8 mouse cellular contexts compared by ENCODE assay signal in genomic region chr4:47473586-47473967, GRCm38 (mm10). TPM values are rescaled to one million over a fixed set of nuclear protein-coding genes. Genes with fewer than 3 reads are reported as not detected.
DNase-seq lines count a peak whose midpoint lies in the region; ATAC-seq and TF ChIP-seq lines count a peak whose summit lies in the region.

No protein-coding gene starts in this region.

- no peak for TF ChIP-seq CTCF in ES-Bruce4 (IDR thresholded peaks at IDR 0.05; ENCODE audit: low read depth, low read length)

- TF ChIP-seq EP300 in ES-Bruce4 (IDR thresholded peaks at IDR 0.05; ENCODE audit: insufficient read depth, low read depth, low read length): no peak

- ATAC-seq in erythroblast, adult 5-6 weeks (replicated peaks; ENCODE audit: low FRiP score, poor library complexity, severe bottlenecking): no peak
- peak; percentile 10; the same call in 1 of the 2 replicates for ATAC-seq in forebrain, embryonic 12.5 days (ENCODE audit: low FRiP score)
- ATAC-seq in limb, embryonic 14.5 days (ENCODE audit: low FRiP score, low read depth): no peak
- peak; percentile 15 for ATAC-seq in neural tube, embryonic 13.5 days (ENCODE audit: low read depth)

- H3K27ac ChIP-seq in ES-Bruce4 (ENCODE audit: insufficient read depth, low read length): no peak overlapping the region
- peak overlapping the region; percentile 98 for H3K27ac ChIP-seq in forebrain, embryonic 12.5 days
- H3K27ac ChIP-seq in limb, embryonic 14.5 days (replicated peaks; ENCODE audit: low read depth, low read length): peak overlapping the region; percentile 94
- peak overlapping the region; percentile 99 for H3K27ac ChIP-seq in neural tube, embryonic 13.5 days (replicated peaks)

- H3K4me1 ChIP-seq in erythroblast, embryonic 14.5 days (ENCODE audit: control insufficient read depth): peaks cover 31% of the 10 kb centered on the region
- no peaks in the 10 kb centered on the region for H3K4me1 ChIP-seq in ES-Bruce4 (ENCODE audit: control insufficient read depth, insufficient read depth, low read length)
- H3K4me1 ChIP-seq in forebrain, embryonic 12.5 days: peaks cover 25% of the 10 kb centered on the region
- peaks cover 16% of the 10 kb centered on the region for H3K4me1 ChIP-seq in limb, embryonic 14.5 days (ENCODE audit: control insufficient read depth, insufficient read depth, low read length)
- H3K4me1 ChIP-seq in neural tube, embryonic 13.5 days (replicated peaks): peaks cover 39% of the 10 kb centered on the region

- H3K9ac ChIP-seq in ES-Bruce4 (ENCODE audit: low read depth, poor library complexity, severe bottlenecking): peak overlapping the region; percentile 68
- peak overlapping the region; percentile 90 for H3K9ac ChIP-seq in forebrain, embryonic 12.5 days
- H3K9ac ChIP-seq in limb, embryonic 14.5 days (ENCODE audit: low read depth, low read length, severe bottlenecking): peak overlapping the region; percentile 87
- peak overlapping the region; percentile 95 for H3K9ac ChIP-seq in neural tube, embryonic 13.5 days

- peak overlapping the region; percentile 79 for H3K4me3 ChIP-seq in erythroblast, embryonic 14.5 days (replicated peaks)
- H3K4me3 ChIP-seq in ES-Bruce4 (ENCODE audit: low read depth, low read length): peak overlapping the region; percentile 86
- H3K4me3 ChIP-seq in forebrain, embryonic 12.5 days (replicated peaks): peak overlapping the region; percentile 80
- peak overlapping the region; percentile 79 for H3K4me3 ChIP-seq in limb, embryonic 14.5 days (replicated peaks; ENCODE audit: low read length)
- peak overlapping the region; percentile 89 for H3K4me3 ChIP-seq in neural tube, embryonic 13.5 days

- 5% methylated on average over 7 of the region's 14 CpGs for WGBS in forebrain, embryonic 12.5 days
- 1% methylated on average over 9 of the region's 14 CpGs for WGBS in limb, embryonic 14.5 days
- 8% methylated on average over 6 of the region's 14 CpGs for WGBS in neural tube, embryonic 13.5 days

- H3K9me3 ChIP-seq in erythroblast, embryonic 14.5 days (ENCODE audit: control insufficient read depth, low read length): peaks cover 9% of the 10 kb centered on the region
- H3K9me3 ChIP-seq in ES-Bruce4 (replicated peaks; ENCODE audit: control insufficient read depth, insufficient read depth, low read length, poor library complexity, severe bottlenecking): no peaks in the 10 kb centered on the region
- no peaks in the 10 kb centered on the region for H3K9me3 ChIP-seq in forebrain, embryonic 12.5 days
- H3K9me3 ChIP-seq in limb, embryonic 14.5 days (ENCODE audit: control insufficient read depth, low read length): peaks cover 18% of the 10 kb centered on the region
- H3K9me3 ChIP-seq in neural tube, embryonic 13.5 days: peaks cover 16% of the 10 kb centered on the region; the same call in 1 of the 2 replicates

- peak overlapping the region; percentile 60 for H3K4me2 ChIP-seq in forebrain, embryonic 12.5 days
- peak overlapping the region; percentile 61 for H3K4me2 ChIP-seq in limb, embryonic 14.5 days (replicated peaks; ENCODE audit: low read depth, low read length, severe bottlenecking)
- peak overlapping the region; percentile 70 for H3K4me2 ChIP-seq in neural tube, embryonic 13.5 days

- peaks cover 67% of the 10 kb centered on the region for H3K36me3 ChIP-seq in erythroblast, embryonic 14.5 days (ENCODE audit: control insufficient read depth)
- peaks cover 9% of the 10 kb centered on the region; the same call in 1 of the 2 replicates for H3K36me3 ChIP-seq in ES-Bruce4 (ENCODE audit: control insufficient read depth, insufficient read depth, low read length, poor library complexity, severe bottlenecking)
- peaks cover 61% of the 10 kb centered on the region for H3K36me3 ChIP-seq in forebrain, embryonic 12.5 days (replicated peaks)
- peaks cover 61% of the 10 kb centered on the region for H3K36me3 ChIP-seq in limb, embryonic 14.5 days (ENCODE audit: control insufficient read depth, insufficient read depth, low read length)
- peaks cover 65% of the 10 kb centered on the region for H3K36me3 ChIP-seq in neural tube, embryonic 13.5 days

- DNase-seq in limb, embryonic 14.5 days (ENCODE audit: low spot score): peak; percentile 45
- no peak for DNase-seq in adrenal gland, adult 18-20 months (ENCODE audit: low spot score in 2 of 2)
- DNase-seq in yolk sac, embryonic 10.5 days (ENCODE audit: low spot score): no peak

- H3K27me3 ChIP-seq in erythroblast, embryonic 14.5 days (ENCODE audit: control insufficient read depth): no peaks in the 10 kb centered on the region
- H3K27me3 ChIP-seq in ES-Bruce4 (ENCODE audit: control insufficient read depth, insufficient read depth, low read length, poor library complexity, severe bottlenecking): no peaks in the 10 kb centered on the region
- no peaks in the 10 kb centered on the region for H3K27me3 ChIP-seq in forebrain, embryonic 12.5 days
- H3K27me3 ChIP-seq in limb, embryonic 14.5 days (ENCODE audit: control insufficient read depth, insufficient read depth, low read length): no peaks in the 10 kb centered on the region
- H3K27me3 ChIP-seq in neural tube, embryonic 13.5 days: no peaks in the 10 kb centered on the region

- TF ChIP-seq POLR2A in ES-Bruce4 (IDR thresholded peaks at IDR 0.05; ENCODE audit: insufficient read depth, low read length): no peak
- no peak for TF ChIP-seq POLR2A in limb, embryonic 14.5 days (IDR thresholded peaks at IDR 0.05; ENCODE audit: borderline replicate concordance, extremely low read depth, insufficient read depth, insufficient read length)

RNA-seq across cellular contexts. Expression of gene Alg2, which starts 0.6 kb away (rescaled TPM):
- polyA plus RNA-seq in erythroblast, embryonic 14.5 days (2012): 0.12 and 0.22 TPM in 2 replicates
- total RNA-seq in erythroblast, adult 5-6 weeks (2015; ENCODE audit: low replicate concordance): 3.8 and 11.1 TPM in 2 replicates
- 2.2 and 14.1 TPM in 2 replicates for total RNA-seq in erythroblast, adult 5-6 weeks (2017; ENCODE audit: low replicate concordance)
- polyA plus RNA-seq in ES-Bruce4 (2011; ENCODE audit: insufficient read depth, insufficient read length, low read depth, missing spikeins): 13.2 and 14.1 TPM in 2 replicates
- polyA plus RNA-seq in forebrain, embryonic 12.5 days (2016; fragmentation: Nextera tagmentation; extraction: Ambion mirVana): 136 and 143 TPM in 2 replicates
- 37.3 and 42.3 TPM in 2 replicates for polyA plus RNA-seq in limb, embryonic 14.5 days (2012; rRNA removed)
- polyA plus RNA-seq in limb, embryonic 14.5 days (2014; fragmentation: Nextera tagmentation; extraction: Ambion mirVana): 68.1 and 74.0 TPM in 2 replicates
- polyA plus RNA-seq in neural tube, embryonic 13.5 days (2015; fragmentation: Nextera tagmentation; extraction: Ambion mirVana): 285 and 310 TPM in 2 replicates
- total RNA-seq in adrenal gland, adult 18-20 months (2021): 100 to 1,000 TPM in 1 of 2 experiments, 10 to 100 TPM in 1; 90.5 to 148 TPM

RNA-seq across cellular contexts. Expression of gene Sec61b, which starts 0.9 kb away (rescaled TPM):
- polyA plus RNA-seq in erythroblast, embryonic 14.5 days (2012): 16.4 and 22.0 TPM in 2 replicates
- total RNA-seq in erythroblast, adult 5-6 weeks (2015; ENCODE audit: low replicate concordance): 111 and 116 TPM in 2 replicates
- 25.0 and 34.6 TPM in 2 replicates for total RNA-seq in erythroblast, adult 5-6 weeks (2017; ENCODE audit: low replicate concordance)
- polyA plus RNA-seq in ES-Bruce4 (2011; ENCODE audit: insufficient read depth, insufficient read length, low read depth, missing spikeins): 163 and 189 TPM in 2 replicates
- polyA plus RNA-seq in forebrain, embryonic 12.5 days (2016; fragmentation: Nextera tagmentation; extraction: Ambion mirVana): 299 and 325 TPM in 2 replicates
- polyA plus RNA-seq in limb, embryonic 14.5 days (2012; rRNA removed): 421 and 423 TPM in 2 replicates
- 432 and 473 TPM in 2 replicates for polyA plus RNA-seq in limb, embryonic 14.5 days (2014; fragmentation: Nextera tagmentation; extraction: Ambion mirVana)
- 253 and 291 TPM in 2 replicates for polyA plus RNA-seq in neural tube, embryonic 13.5 days (2015; fragmentation: Nextera tagmentation; extraction: Ambion mirVana)
- 100 to 1,000 TPM; 177 to 216 TPM for total RNA-seq in adrenal gland, adult 18-20 months (2021)

Comparison
In these comparisons a context has a peak if more than half of its experiments do, and no peak if none do; other contexts are left out.
1. ATAC-seq: peak in forebrain, embryonic 12.5 days (single experiment) and neural tube, embryonic 13.5 days (single experiment); none in erythroblast, adult 5-6 weeks (single experiment) and limb, embryonic 14.5 days (single experiment).
2. RNA of gene Alg2, which starts 0.6 kb away (polyA plus RNA-seq): 285 to 310 TPM in neural tube, embryonic 13.5 days, 136 to 143 TPM in forebrain, embryonic 12.5 days, 37.3 to 74.0 TPM in limb, embryonic 14.5 days and 13.2 to 14.1 TPM in ES-Bruce4; 0.12 to 0.22 TPM in erythroblast, embryonic 14.5 days; every median in the first group is over 10 times any median in the second.
3. Peak in every context shown above with its lines, with median percentiles within 50 percentile points of each other: H3K4me3 ChIP-seq, H3K9ac ChIP-seq and H3K4me2 ChIP-seq.